Mouse (Mus musculus) ovary, postnatal 36 days (tissue): ENCODE results near the gene Rsph10b.
A peak's percentile ranks its signal among the peaks of the same experiment; 100 is the strongest.

Experiments used
- DNase-seq: peaks from one replicate; pipeline ENCODE4 v3.0.0; 2022; ENCODE audit warnings: low spot score, mixed read lengths

Rsph10b gene

DNA sequence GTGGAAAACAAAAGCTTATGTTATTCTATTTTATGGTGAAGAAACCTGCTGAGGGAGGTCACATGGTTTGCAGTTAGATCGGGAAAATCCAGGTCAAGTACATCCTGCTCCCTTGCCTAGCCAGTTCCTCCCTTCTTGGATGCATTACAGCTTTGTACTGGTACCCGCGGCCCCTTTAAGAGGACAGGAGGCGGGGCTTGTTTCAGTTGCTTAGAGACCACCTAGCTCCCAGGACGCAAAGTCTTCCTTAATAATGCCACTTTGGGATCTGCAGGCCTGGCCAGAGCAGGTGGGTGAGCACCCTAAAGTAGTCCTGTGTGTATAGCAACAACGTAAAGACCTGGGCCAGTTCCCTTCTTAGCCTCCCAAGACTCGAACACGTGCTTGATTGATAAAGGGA, at the start of gene Rsph10b:
Gene Rsph10b (plus strand): TSS at position 205 of the 400 bp plus-strand sequence.
- peak; percentile 18 for DNase-seq

- no peak for DNase-seq
These were observed 47.6 kb upstream of the Rsph10b start for GRCm38 (mm10) chr5:143885274-143885673.

- no peak for DNase-seq
These were observed 42.1 kb upstream of the Rsph10b start for GRCm38 (mm10) chr5:143890741-143891140.

GRCm38 (mm10) chr5:143892255-143892886, 40.5 kb upstream of the Rsph10b start:
- DNase-seq = no peak

DNA sequence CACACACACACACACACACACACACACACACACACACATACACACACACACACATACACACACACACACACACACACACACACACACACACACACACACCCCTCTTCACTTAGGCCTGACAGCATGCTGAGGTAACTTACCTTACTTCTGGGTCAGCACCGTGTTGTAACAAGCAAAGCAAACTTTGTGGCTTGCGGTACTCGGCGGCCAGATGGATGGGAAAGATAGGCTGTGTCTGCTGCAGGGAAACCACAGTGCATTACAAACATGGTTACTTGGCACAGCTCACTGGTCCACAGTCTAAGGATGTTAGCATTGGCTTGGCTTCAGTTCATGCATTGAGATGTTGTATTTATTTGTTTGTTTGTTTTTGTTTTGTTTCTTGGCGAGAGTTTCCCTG, 39.4 kb upstream of the Rsph10b start:
- no peak for DNase-seq

GRCm38 (mm10) chr5:143897635-143898330, 35.1 kb upstream of the Rsph10b start, which contains the start of gene Ankrd61:
Ankrd61 (minus strand) TSS chr5:143897685.
- no peak for DNase-seq

- no peak for DNase-seq
These were observed 30.7 kb upstream of the Rsph10b start for GRCm38 (mm10) chr5:143902111-143902510.

GRCm38 (mm10) chr5:143903813-143904212, 29.0 kb upstream of the Rsph10b start:
- DNase-seq = no peak

DNA sequence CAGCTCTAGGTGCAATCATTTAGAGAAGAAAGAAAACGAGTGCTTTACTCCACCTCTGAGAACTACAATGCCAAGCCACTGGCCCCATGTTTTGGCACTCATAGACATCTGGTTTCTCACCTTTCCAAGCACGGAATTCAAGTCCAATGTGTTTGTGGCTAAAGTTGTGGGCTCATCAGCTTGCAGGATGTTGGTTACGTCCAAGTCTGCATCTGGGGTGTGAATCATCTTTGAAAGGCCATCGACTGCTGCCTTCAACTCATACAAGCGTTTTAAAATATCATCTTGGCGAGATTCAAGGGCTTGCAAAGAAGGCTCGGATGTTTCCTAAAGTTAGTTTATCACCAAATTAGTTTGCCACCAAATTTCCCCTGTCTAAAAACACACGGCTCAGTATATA, 26.4 kb upstream of the Rsph10b start:
- no peak for DNase-seq

DNA sequence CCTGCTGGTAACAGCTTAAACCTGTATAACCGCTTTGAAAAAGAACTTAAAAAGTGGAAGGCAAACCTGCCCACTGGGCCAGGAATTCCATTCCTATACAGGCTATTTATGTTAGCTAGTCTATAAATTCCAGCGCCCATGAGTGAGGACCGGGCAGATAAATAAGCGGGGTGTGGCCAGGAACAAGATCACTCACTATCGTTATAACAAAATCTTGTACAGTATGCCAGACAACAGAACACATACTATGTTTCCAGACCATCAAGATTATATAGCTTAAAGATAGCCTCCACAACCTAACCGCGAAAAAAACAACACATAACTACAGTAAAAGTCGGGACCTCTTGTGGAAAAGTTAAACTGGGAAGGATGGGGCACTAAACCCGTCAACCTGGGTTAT, 23.9 kb upstream of the Rsph10b start:
- no peak for DNase-seq

GRCm38 (mm10) chr5:143909417-143910400, 23.1 kb upstream of the Rsph10b start, which contains the start of the genes Aimp2 and Pms2:
Aimp2 (minus strand) TSS chr5:143909847.
Pms2 (plus strand) TSS chr5:143909964.
- peak; percentile 91 for DNase-seq

- DNase-seq = no peak
These were observed 16.6 kb upstream of the Rsph10b start for GRCm38 (mm10) chr5:143916221-143916620.

GRCm38 (mm10) chr5:143917418-143917817, 15.4 kb upstream of the Rsph10b start:
- DNase-seq = peak; percentile 45

- DNase-seq = no peak
These were observed 14.7 kb upstream of the Rsph10b start for GRCm38 (mm10) chr5:143918120-143918519.

DNA sequence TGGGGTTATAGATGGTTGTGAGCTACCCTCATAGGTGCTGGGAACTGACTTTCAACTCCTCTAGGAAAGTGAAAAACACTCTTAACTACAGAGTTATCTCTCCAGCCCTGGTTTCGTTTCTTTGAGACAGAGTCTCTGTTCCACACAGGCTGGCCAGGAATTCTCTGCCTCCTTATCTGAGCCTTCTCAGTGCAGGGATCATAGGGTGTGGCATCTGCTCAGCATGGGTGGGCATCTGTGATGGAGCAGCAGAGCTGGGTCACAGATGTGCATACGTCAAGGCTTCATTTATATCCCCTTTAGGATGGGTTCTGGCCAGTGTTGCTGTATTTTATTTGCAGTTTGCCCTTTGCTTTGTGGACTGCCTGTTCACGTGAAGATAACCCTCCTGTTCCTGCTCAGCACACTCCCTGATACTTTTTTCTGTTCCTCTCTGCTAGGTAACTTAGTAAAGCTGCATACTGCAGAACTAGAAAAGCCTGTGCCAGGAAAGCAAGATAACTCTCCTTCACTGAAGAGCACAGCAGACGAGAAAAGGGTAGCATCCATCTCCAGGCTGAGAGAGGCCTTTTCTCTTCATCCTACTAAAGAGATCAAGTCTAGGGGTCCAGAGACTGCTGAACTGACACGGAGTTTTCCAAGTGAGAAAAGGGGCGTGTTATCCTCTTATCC, 7.9 kb upstream of the Rsph10b start:
- no peak for DNase-seq

DNA sequence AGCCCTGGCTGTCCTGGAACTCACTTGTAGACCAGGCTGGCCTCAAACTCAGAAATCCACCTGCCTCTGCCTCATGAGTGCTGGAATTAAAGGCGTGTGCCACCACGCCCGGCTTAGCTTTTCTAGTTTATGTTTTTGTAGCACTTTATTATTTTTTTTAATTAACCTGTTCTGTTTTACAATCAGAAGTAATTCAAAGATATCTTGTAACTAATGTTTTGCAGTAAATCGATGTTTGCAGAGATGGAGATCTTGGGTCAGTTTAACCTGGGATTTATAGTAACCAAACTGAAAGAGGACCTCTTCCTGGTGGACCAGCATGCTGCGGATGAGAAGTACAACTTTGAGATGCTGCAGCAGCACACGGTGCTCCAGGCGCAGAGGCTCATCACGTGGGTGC, 5.0 kb upstream of the Rsph10b start, which contains the start of gene Gm42421:
Gene Gm42421 (plus strand): TSS at position 301 of the 400 bp plus-strand sequence.
- DNase-seq = no peak

DNA sequence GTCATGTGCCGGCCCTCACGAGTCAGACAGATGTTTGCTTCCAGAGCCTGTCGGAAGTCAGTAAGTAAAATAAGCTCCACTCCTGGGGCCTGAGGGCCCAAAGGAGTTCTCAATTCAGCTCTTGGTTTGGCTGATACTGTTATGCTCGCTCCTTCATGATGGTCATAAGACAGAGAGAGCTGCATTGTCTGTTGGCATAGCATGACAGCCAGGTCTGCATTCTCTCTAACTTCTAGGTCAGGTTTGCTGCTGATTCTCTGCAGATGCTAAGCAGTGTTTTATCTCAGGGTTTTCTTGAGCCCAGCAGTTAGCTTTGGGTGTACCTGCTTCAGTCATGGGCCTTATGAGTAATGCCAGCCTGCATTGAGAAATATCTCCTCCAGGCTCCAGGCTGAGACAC, 3.5 kb upstream of the Rsph10b start:
- no peak for DNase-seq

GRCm38 (mm10) chr5:143930656-143931055, 2.2 kb upstream of the Rsph10b start:
- DNase-seq = no peak

- no peak for DNase-seq
These were observed 813 bp upstream of the Rsph10b start for GRCm38 (mm10) chr5:143931863-143932580.

DNA sequence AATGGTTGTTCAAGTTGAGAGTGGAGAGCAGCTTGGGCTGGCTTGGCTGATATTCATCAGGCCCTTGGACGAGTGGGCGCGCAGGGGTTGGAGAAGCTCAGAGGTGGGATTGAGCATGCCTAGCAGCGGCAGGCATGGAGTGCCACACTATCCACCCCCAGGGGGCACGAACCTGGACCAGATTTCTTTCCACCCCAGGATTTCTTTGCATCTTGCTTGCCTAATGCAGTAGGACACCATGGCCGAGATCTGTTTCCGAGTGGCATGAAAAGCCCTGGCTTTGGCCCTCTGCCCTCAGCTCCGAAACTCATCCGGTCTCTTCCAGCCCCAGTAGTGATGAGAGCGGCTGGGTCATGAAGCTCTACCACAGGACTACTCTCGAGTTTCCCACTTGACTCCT, 579 bp downstream of the Rsph10b start:
- no peak for DNase-seq

GRCm38 (mm10) chr5:143933875-143934274, 1.0 kb downstream of the Rsph10b start:
- DNase-seq = no peak
